Mouse (Mus musculus) central nervous system, embryonic 18 days (tissue): ENCODE results near the gene Smad9. TPM values are rescaled to one million over a fixed set of nuclear protein-coding genes. Genes with fewer than 3 reads are reported as not detected.

ENCODE experiments used
- polyA plus RNA-seq: library from polyadenylated mRNA; depleted of rRNA; stranded (reverse); fragments of >200 nt; gene quantifications from 2 replicates; pipeline ENCODE4 v1.2.3, GENCODE M21; 2012; rRNA removed

Gene Smad9
- 1.1 and 1.6 TPM in 2 replicates for polyA plus RNA-seq

DNA sequence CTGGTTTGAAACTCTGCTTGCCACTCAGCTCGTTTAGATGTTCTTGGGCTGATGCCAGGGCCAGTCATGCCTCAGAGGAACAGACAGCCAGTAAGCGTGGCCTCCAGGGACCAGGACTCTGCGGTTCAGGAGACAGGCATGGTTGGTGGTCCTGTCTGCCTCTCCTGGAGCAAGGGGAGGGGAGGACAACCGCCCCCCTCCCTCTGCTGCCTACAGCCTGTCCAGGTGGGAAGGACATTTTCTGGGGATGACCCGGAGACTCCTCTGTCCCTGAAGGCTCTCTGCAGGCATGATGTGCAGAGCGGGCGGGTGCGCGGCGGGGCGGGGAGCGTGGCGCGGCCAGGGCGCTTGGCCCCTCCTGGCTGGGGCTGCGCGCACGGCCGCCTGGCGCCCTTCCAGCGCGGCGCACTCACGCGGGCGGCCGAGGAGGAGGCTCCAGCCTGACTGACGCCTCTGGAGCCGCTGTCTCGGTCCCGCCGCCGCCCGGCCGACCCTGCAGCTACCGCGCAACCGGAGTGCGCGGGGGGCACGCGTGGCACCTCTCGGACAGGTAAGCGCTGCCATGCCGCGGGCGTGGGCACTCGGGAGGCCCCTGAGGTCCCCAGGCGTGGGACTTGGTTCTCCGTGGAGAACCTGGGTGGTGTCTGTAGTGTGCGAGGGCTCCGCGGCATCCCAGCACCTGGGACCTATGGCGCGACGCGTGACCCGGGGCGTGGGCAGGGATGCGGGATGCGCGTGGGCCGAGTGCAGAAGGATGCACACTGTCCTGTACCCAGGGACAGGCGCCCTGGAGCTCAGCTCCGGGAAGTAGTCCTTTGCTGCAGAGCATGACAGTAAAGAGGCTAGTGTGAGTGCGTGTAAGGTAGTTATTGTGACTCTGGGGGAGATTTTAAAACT lies at the start of gene Smad9:
Gene Smad9, plus strand, starts transcription at position 438 of the 897 bp plus-strand sequence.

DNA sequence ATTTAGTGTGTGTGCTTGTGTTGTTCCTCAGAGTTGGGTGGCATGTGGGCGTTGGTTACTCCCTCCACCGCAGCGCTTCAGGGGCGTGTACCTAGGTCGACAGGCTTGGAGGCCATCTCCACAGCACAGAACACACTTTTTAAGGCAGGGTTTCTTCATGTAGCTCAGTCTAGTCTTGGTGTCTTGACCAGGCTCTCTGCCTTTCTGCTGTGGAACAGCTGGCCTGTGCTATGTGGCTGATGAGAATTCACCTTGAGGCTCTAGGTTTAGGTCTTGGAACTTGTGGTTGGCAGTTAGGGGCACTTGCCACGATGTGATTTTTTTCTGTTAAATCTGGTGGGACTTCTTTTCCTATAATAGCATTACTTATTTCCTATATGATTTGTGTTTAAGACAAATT lies 41.1 kb upstream of the Smad9 start, which contains the start of gene Gm21958:
Gene Gm21958, minus strand, starts transcription at position 101 of the 400 bp plus-strand sequence.

DNA sequence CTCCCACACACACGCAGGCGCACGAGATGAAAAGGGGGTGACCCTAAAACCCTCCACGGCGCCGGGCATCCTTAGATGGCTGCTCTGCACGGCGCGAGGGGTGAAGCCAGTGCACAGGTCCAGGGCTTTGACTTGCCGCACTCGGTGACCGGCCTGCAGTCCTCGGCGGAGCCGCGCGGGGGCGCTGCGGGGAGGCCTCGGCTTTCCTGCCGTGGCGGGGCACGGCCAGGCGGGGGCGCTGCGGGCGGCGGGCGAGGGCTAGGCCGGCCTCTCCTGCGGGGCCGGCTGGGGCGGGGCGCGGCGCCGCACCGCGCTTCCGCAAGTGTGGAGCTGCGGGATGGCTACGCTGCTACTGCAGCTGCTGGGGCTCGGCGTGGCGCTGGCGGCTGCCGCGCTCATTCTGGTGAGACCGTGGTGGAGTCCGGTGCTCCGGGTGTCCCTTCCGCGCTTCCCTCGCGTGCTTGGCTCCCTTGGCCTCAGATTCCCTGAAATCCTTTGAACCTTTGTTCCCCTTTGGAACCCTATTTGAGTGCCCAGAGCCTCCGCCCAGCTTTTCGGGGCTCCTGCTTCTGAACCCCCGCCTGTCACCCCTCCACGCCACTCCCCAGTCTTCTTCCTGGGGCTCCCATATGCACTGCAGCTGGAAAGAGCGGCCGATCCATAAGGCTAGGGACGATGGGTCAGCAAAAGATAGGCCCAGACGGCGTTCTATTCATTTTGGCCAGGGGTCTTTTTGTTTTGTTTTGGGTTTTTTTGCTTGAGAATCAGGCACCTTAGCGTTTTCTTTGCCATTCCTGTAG lies 19.9 kb upstream of the Smad9 start, which contains the start of the genes Exosc8 and Alg5:
Gene Exosc8, minus strand, starts transcription at position 147 of the 800 bp plus-strand sequence.
Gene Alg5, plus strand, starts transcription at position 293 of the 800 bp plus-strand sequence.

DNA sequence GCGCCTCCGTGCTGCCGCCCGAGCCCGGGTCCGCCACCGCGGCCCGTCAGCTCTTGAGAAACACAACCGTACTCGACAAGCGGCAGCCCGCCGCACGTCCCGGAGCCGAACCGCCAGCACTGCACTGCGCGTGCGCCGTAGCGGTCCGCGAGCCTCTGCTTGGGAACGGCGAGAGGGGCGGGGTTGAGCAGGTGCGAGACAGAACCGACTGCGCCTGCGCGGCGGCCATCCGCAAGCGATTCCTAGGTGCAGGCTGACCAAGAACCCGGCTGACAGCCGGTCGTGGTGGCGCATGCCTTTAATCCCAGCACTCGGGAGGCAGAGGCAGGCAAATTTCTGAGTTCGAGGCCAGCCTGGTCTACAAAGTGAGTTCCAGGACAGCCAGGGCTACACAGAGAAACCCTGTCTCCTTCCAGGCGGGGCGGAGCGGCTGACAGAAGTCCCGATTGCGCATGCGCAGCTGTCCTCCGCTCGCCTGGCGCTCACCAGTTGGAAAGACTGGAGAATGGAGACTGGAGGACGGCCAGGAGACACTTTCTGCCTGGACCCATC lies 52.4 kb downstream of the Smad9 start, which contains the start of gene Rfxap:
Gene Rfxap, minus strand, starts transcription at position 126 of the 552 bp plus-strand sequence.

Other genes starting within 250 kb of the Smad9 start
- gene Supt20, start 62.8 kb upstream of the Smad9 start, polyA plus RNA-seq: 98.0 and 105 TPM in 2 replicates
- not detected in 2 replicates for gene Gm21958, start 41.2 kb upstream of the Smad9 start, polyA plus RNA-seq
- 101 and 102 TPM in 2 replicates for gene Exosc8, start 20.2 kb upstream of the Smad9 start, polyA plus RNA-seq
- gene Alg5, start 20.0 kb upstream of the Smad9 start, polyA plus RNA-seq: 38.6 and 41.2 TPM in 2 replicates
- 78.4 and 79.2 TPM in 2 replicates for gene Rfxap, start 52.2 kb downstream of the Smad9 start, polyA plus RNA-seq
- 13.9 and 14.2 TPM in 2 replicates for gene Sertm1, start 160.3 kb downstream of the Smad9 start, polyA plus RNA-seq